Mouse (Mus musculus) neural tube, embryonic 13.5 days (tissue): ENCODE measurements around the gene Cttnbp2nl. TPM values are rescaled to one million over a fixed set of nuclear protein-coding genes. Genes with fewer than 3 reads are reported as not detected.
A peak's percentile ranks its signal among the peaks of the same experiment; 100 is the strongest.

Experiments used
- ATAC-seq: fragments of 200-750 bp; cut with Nextera tagmentation; 2 replicates; pipeline ENCODE4 v1.8.0; 2017; ENCODE audit warnings: low read depth, mild to moderate bottlenecking, moderate TSS enrichment, moderate library complexity
- H3K27ac ChIP-seq: fragments of 300-500 bp; sonication (generic); replicated peaks from 2 replicates; pipeline ENCODE4 v1.5.1; 2015; ENCODE audit warnings: moderate library complexity, mild to moderate bottlenecking, inconsistent platforms
- H3K27me3 ChIP-seq: fragments of 300-500 bp; sonication (generic); 2 replicates; pipeline ENCODE4 v1.6.1; 2015; ENCODE audit warnings: mild to moderate bottlenecking, inconsistent platforms
- H3K36me3 ChIP-seq: fragments of 300-500 bp; sonication (generic); 2 replicates; pipeline ENCODE4 v1.6.1; 2015; ENCODE audit warnings: mild to moderate bottlenecking, inconsistent platforms
- H3K4me1 ChIP-seq: fragments of 300-500 bp; sonication (generic); replicated peaks from 2 replicates; pipeline ENCODE4 v1.6.1; 2015; ENCODE audit warnings: inconsistent platforms
- H3K4me2 ChIP-seq: fragments of 300-500 bp; sonication (generic); 2 replicates; pipeline ENCODE4 v1.6.1; 2015; ENCODE audit warnings: inconsistent platforms, mild to moderate bottlenecking, moderate library complexity
- H3K4me3 ChIP-seq: fragments of 300-500 bp; sonication (generic); 2 replicates; pipeline ENCODE4 v1.5.1; 2015; ENCODE audit warnings: mild to moderate bottlenecking, inconsistent platforms
- H3K9ac ChIP-seq: fragments of 300-500 bp; sonication (generic); 2 replicates; pipeline ENCODE4 v1.6.1; 2015; ENCODE audit warnings: moderate library complexity, mild to moderate bottlenecking, inconsistent platforms
- H3K9me3 ChIP-seq: fragments of 300-500 bp; sonication (generic); 2 replicates; pipeline ENCODE4 v1.6.1; 2016; ENCODE audit warnings: inconsistent platforms
- WGBS: fragments of 180-500 bp; shearing (Covaris S2); methylation state at CpG from one replicate; pipeline ENCODE4 v1.1.7; 2015; 5-methylcytosine and 5-hydroxymethylcytosine counted together
- polyA plus RNA-seq: library from polyadenylated mRNA; unstranded; fragments of >200 nt; fragmentation: Nextera tagmentation; extraction: Ambion mirVana; gene quantifications from 2 replicates; pipeline ENCODE4 v1.2.1, GENCODE M21; 2015

Cttnbp2nl gene
- 52.8 and 59.4 TPM in 2 replicates for polyA plus RNA-seq

DNA sequence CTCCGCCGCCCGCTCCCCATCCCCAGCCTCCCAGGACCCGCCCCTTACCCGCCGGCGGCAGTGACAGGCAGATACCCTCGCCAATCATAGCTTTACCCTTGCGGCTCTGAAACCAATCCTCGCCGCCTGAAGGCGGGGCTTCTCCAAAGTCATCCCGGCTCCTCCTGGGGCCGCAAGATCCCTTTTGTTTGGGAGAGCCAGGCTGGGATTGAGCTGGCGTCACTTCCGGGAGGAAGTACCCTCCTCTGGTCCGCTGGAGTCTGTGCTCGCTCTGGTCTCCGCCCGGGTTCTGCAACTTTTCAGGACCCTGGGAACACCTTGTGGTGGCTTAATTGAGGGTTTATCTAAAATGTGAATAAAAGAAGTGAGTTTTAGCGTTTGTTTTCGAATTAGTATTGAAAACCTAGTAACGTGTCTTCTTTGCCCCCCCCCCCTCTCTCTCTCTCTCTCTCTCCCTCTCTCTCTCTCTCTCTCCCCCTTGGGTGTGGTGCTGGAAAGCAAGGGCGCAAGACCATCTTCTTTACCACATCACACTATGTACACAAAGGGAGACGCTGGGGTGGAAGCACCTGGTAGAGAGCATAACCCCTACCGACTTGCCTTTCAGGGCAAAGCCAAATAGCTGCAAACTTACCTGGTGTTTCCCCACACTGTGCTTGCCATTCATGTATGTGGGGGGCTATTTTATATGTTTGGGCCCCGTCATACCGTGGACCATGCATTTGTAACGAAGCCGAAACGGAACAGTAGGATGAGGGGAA is at the start of gene Cttnbp2nl:
Gene Cttnbp2nl (minus strand): TSS at position 210 of the 761 bp plus-strand sequence.
- Histone ChIP-seq H3K4me2 (peak within 1 kb of the TSS; percentile 65), H3K4me3 (peak within 1 kb of the TSS; percentile 91), H3K27ac (peak within 1 kb of the TSS; percentile 94), H3K36me3 (no peaks in the 10 kb centered on the region), H3K9me3 (no peaks in the 10 kb centered on the region), H3K27me3 (no peaks in the 10 kb centered on the region), H3K4me1 (peaks cover 42% of the 10 kb centered on the region), H3K9ac (peak within 1 kb of the TSS; percentile 96)
- ATAC-seq, result peak; percentile 99
- 2% methylated on average over 30 of the region's 31 CpGs for WGBS

DNA sequence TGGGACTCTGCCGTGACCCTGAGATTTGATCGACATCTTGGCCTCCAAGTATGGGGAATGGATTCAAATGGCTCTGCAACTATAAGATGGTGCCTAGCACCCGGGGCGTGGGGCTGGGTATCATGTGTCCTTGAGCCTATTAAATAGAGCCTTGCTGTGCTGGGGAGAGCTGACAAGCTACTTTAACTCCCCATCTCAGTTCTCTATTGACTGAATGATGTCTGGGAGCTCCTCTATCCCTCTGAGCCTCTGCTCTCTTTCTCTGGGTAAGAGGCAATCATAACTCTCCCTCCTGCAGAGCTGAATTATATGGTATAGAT is 47.3 kb upstream of the Cttnbp2nl start:
- Histone ChIP-seq H3K9ac (no peak overlapping the region), H3K9me3 (no peaks in the 10 kb centered on the region), H3K36me3 (no peaks in the 10 kb centered on the region), H3K27me3 (no peaks in the 10 kb centered on the region), H3K4me1 (peaks cover 13% of the 10 kb centered on the region), H3K4me3 (no peak overlapping the region), H3K4me2 (no peak overlapping the region), H3K27ac (no peak overlapping the region)
- ATAC-seq, result no peak
- 80% methylated on average over 4 of the region's 4 CpGs for WGBS

DNA sequence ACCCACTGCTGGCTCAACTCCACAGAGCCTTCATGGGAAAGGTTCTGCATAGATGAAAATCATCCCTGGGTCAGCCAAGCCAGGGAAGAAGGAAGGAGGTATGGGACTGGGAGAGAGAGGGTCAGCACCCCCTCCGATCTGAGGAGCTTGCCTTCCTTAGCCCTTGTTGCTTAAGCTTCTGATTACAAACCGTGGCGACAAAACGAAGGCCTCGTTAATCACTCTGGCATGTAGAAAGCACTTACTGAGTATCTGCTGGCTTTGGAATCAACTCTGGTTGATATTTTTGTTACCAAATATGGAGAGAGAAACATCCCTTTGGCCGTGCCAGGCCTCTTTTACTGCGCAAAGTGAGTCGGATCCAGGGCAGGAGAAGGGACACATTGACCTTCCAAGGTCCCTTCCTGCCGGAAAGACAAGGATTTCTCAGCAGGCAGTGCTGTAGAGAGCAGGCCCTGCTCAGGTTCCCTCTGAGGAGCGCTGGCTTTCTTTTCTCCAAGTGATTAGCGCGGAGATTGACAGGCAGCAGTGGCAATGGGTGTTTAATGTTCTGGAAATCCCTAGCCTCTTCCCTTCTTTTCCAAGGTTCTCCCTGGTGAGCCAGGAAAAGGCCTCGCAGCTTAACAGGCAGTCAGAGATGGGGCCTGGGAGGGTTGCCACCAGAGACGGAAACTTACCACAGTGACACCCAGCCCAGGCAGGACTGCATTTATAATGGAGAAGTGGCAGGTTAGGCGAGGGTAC is 46.8 kb upstream of the Cttnbp2nl start:
- WGBS, result 30% methylated on average over 15 of the region's 15 CpGs
- Histone ChIP-seq H3K36me3 (no peaks in the 10 kb centered on the region), H3K9me3 (no peaks in the 10 kb centered on the region), H3K4me2 (no peak overlapping the region), H3K27me3 (no peaks in the 10 kb centered on the region), H3K27ac (no peak overlapping the region), H3K9ac (no peak overlapping the region), H3K4me3 (no peak overlapping the region), H3K4me1 (peaks cover 13% of the 10 kb centered on the region)
- ATAC-seq, result peak; percentile 11; the same call in 1 of the 2 replicates

DNA sequence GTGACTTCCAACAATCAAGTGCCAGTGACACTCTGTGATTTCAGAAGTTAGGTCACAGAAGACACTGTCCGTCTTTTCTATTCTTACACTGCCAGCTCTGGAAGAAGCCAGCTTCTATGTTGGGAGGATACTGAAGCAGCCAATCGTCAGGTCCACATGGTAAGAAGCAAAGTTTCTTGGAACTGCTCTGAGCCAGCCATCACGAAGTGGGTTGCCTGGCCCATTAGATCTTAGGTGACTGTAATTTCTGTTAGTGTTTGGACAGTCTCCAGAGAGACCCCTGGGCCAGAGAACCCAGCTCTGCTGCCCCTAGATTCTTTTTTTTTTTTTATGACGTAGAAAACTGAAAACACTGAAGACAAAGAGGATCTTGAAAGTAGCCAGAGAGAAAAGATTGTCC is 44.6 kb upstream of the Cttnbp2nl start:
- Histone ChIP-seq H3K9ac (no peak overlapping the region), H3K27ac (no peak overlapping the region), H3K27me3 (no peaks in the 10 kb centered on the region), H3K36me3 (no peaks in the 10 kb centered on the region), H3K4me1 (peaks cover 13% of the 10 kb centered on the region), H3K9me3 (no peaks in the 10 kb centered on the region), H3K4me3 (no peak overlapping the region), H3K4me2 (no peak overlapping the region)
- 83% methylated on average over 4 of the region's 4 CpGs for WGBS
- ATAC-seq, result no peak

- Histone ChIP-seq H3K4me3 (no peak overlapping the region), H3K4me1 (peaks cover 10% of the 10 kb centered on the region), H3K36me3 (no peaks in the 10 kb centered on the region), H3K9ac (no peak overlapping the region), H3K9me3 (no peaks in the 10 kb centered on the region), H3K27ac (no peak overlapping the region), H3K27me3 (no peaks in the 10 kb centered on the region), H3K4me2 (no peak overlapping the region)
- WGBS, result 67% methylated on average over 5 of the region's 5 CpGs
- no peak for ATAC-seq
These were observed 42.1 kb upstream of the Cttnbp2nl start for GRCm38 (mm10) chr3:105095026-105095425.

GRCm38 (mm10) chr3:105094448-105094847 is 41.5 kb upstream of the Cttnbp2nl start:
- H3K27me3 ChIP-seq, result no peaks in the 10 kb centered on the region
- no peak for ATAC-seq
- 62% methylated on average over 2 of the region's 2 CpGs for WGBS

GRCm38 (mm10) chr3:105092721-105093505 is 40.0 kb upstream of the Cttnbp2nl start:
- no peaks in the 10 kb centered on the region; the same call in 1 of the 2 replicates for H3K4me1 ChIP-seq
- no peak overlapping the region for H3K9ac ChIP-seq
- no peaks in the 10 kb centered on the region for H3K27me3 ChIP-seq
- H3K4me3 ChIP-seq, result no peak overlapping the region
- H3K27ac ChIP-seq, result 0 out of 2 replicates have a peak overlapping the region, but pooled peaks have one; percentile 13
- ATAC-seq, result no peak
- 60% methylated on average over 11 of the region's 11 CpGs for WGBS
- H3K36me3 ChIP-seq, result no peaks in the 10 kb centered on the region
- no peaks in the 10 kb centered on the region for H3K9me3 ChIP-seq
- H3K4me2 ChIP-seq, result no peak overlapping the region

More at GRCm38 (mm10) chr3:105094448-105094847, 41.5 kb upstream of the Cttnbp2nl start:
- Histone ChIP-seq H3K9ac (no peak overlapping the region), H3K9me3 (no peaks in the 10 kb centered on the region), H3K4me1 (peaks cover 4% of the 10 kb centered on the region), H3K4me3 (no peak overlapping the region), H3K36me3 (no peaks in the 10 kb centered on the region), H3K4me2 (no peak overlapping the region), H3K27ac (no peak overlapping the region)

DNA sequence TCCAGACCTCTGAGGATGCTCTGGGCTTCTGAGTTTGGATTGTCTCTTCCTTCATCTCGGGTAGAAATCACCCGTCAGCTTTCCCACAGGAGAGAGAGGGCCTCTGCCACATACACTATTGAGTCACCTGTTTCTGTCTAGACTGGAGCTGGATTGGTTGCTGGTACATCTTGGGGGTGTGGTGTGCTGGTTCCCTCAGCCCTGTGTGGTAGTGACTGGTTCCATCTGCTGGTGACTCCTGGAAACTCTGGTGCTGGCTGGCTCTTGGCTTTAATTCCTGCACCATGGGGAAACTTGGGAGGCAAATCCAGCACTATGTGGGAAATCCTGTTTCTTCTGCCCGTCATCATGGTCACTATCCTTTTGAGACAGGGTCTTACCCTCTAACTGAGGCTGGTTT is 38.0 kb upstream of the Cttnbp2nl start:
- H3K27ac ChIP-seq, result no peak overlapping the region
- no peak overlapping the region for H3K9ac ChIP-seq
- no peaks in the 10 kb centered on the region for H3K36me3 ChIP-seq
- ATAC-seq, result no peak
- H3K4me2 ChIP-seq, result no peak overlapping the region
- WGBS, result 37% methylated on average over 3 of the region's 3 CpGs
- H3K27me3 ChIP-seq, result no peaks in the 10 kb centered on the region
- H3K4me3 ChIP-seq, result no peak overlapping the region
- no peaks in the 10 kb centered on the region for H3K9me3 ChIP-seq
- no peaks in the 10 kb centered on the region; the same call in 1 of the 2 replicates for H3K4me1 ChIP-seq

- Histone ChIP-seq H3K9ac (no peak overlapping the region), H3K27ac (no peak overlapping the region), H3K9me3 (no peaks in the 10 kb centered on the region), H3K4me2 (no peak overlapping the region), H3K36me3 (no peaks in the 10 kb centered on the region), H3K4me1 (no peaks in the 10 kb centered on the region; the same call in 1 of the 2 replicates), H3K27me3 (no peaks in the 10 kb centered on the region), H3K4me3 (no peak overlapping the region)
- no peak for ATAC-seq
- 91% methylated on average over 7 of the region's 7 CpGs for WGBS
These were observed 37.2 kb upstream of the Cttnbp2nl start for GRCm38 (mm10) chr3:105090147-105090546.

GRCm38 (mm10) chr3:105088638-105089037 is 35.7 kb upstream of the Cttnbp2nl start:
- Histone ChIP-seq H3K36me3 (no peaks in the 10 kb centered on the region), H3K4me3 (no peak overlapping the region), H3K9ac (no peak overlapping the region), H3K27me3 (no peaks in the 10 kb centered on the region), H3K4me2 (no peak overlapping the region), H3K9me3 (no peaks in the 10 kb centered on the region), H3K27ac (no peak overlapping the region), H3K4me1 (no peaks in the 10 kb centered on the region; the same call in 1 of the 2 replicates)
- 84% methylated on average over 2 of the region's 2 CpGs for WGBS
- no peak for ATAC-seq

GRCm38 (mm10) chr3:105087344-105087743 is 34.4 kb upstream of the Cttnbp2nl start:
- H3K9me3 ChIP-seq, result no peaks in the 10 kb centered on the region
- no peak overlapping the region for H3K4me2 ChIP-seq
- 81% methylated on average over 3 of the region's 3 CpGs for WGBS
- H3K27ac ChIP-seq, result no peak overlapping the region
- H3K4me1 ChIP-seq, result no peaks in the 10 kb centered on the region
- no peak overlapping the region for H3K4me3 ChIP-seq
- H3K9ac ChIP-seq, result no peak overlapping the region
- ATAC-seq, result no peak
- H3K36me3 ChIP-seq, result no peaks in the 10 kb centered on the region
- no peaks in the 10 kb centered on the region for H3K27me3 ChIP-seq
